Mouse (Mus musculus): Measurements from ENCODE around the gene Dop1b.
"Not testable (repeated sequence)": the region's sequence is repeated elsewhere in the genome, so short reads cannot be mapped to it uniquely, and the experiment has no call there.

Dop1b gene

GRCm38 (mm10) chr16:93798623-93799022, 86.9 kb downstream of the Dop1b start:
- no peak for DNase-seq

GRCm38 (mm10) chr16:93799071-93799470, 87.4 kb downstream of the Dop1b start:
- peak; percentile 55 for DNase-seq

- DNase-seq: no peak
These were observed 88.2 kb downstream of the Dop1b start for GRCm38 (mm10) chr16:93799936-93800335.

GRCm38 (mm10) chr16:93807167-93807566, 95.5 kb downstream of the Dop1b start:
- DNase-seq: no peak

- DNase-seq: no peak
These were observed 96.4 kb downstream of the Dop1b start for GRCm38 (mm10) chr16:93807961-93808554.

GRCm38 (mm10) chr16:93815856-93816736, 104.4 kb downstream of the Dop1b start:
- no peak for DNase-seq

GRCm38 (mm10) chr16:93816861-93817260, 105.2 kb downstream of the Dop1b start:
- no peak for DNase-seq

- no peak for DNase-seq
These were observed 105.7 kb downstream of the Dop1b start for GRCm38 (mm10) chr16:93817371-93817770.

GRCm38 (mm10) chr16:93818691-93819324, 107.1 kb downstream of the Dop1b start:
- DNase-seq: no peak

GRCm38 (mm10) chr16:93819325-93819696, 107.6 kb downstream of the Dop1b start:
- no peak for DNase-seq

GRCm38 (mm10) chr16:93820040-93820439, 108.3 kb downstream of the Dop1b start:
- no peak for DNase-seq

- DNase-seq: no peak
These were observed 110.0 kb downstream of the Dop1b start for GRCm38 (mm10) chr16:93821706-93822105.

GRCm38 (mm10) chr16:93822433-93823225, 110.9 kb downstream of the Dop1b start:
- not testable (repeated sequence) for DNase-seq

- DNase-seq: no peak
These were observed 113.1 kb downstream of the Dop1b start for GRCm38 (mm10) chr16:93824799-93825198.

- no peak for DNase-seq
These were observed 113.8 kb downstream of the Dop1b start for GRCm38 (mm10) chr16:93825463-93825862.

- DNase-seq: no peak
These were observed 114.3 kb downstream of the Dop1b start for GRCm38 (mm10) chr16:93826054-93826453.

GRCm38 (mm10) chr16:93826478-93826877, 114.8 kb downstream of the Dop1b start:
- DNase-seq: not testable (repeated sequence)

GRCm38 (mm10) chr16:93826909-93827308, 115.2 kb downstream of the Dop1b start:
- no peak for DNase-seq

- no peak for DNase-seq
These were observed 117.8 kb downstream of the Dop1b start for GRCm38 (mm10) chr16:93829526-93829925.

- peak; percentile 25 for DNase-seq
These were observed 118.4 kb downstream of the Dop1b start for GRCm38 (mm10) chr16:93830071-93830470.

GRCm38 (mm10) chr16:93830916-93831315, 119.2 kb downstream of the Dop1b start:
- DNase-seq: peak; percentile 27

- peak; percentile 100 for DNase-seq
These were observed 120.1 kb downstream of the Dop1b start, which contains the start of gene Morc3 for GRCm38 (mm10) chr16:93831627-93832395. Gene Morc3 (plus strand): TSS chr16:93832121.
